In genomic region chr7:138941571-138941970, GRCm38 (mm10) we compare ENCODE assay signal across 8 mouse cellular contexts. TPM values are rescaled to one million over a fixed set of nuclear protein-coding genes. Genes with fewer than 3 reads are reported as not detected.
DNase-seq lines count a peak whose midpoint lies in the region; ATAC-seq and TF ChIP-seq lines count a peak whose summit lies in the region.

No protein-coding gene starts in this region.

- H3K9me3 ChIP-seq in kidney, postnatal 0 days (replicated peaks; ENCODE audit: low read length) = no peaks in the 10 kb centered on the region
- no peaks in the 10 kb centered on the region for H3K9me3 ChIP-seq in hindbrain, embryonic 11.5 days (ENCODE audit: control insufficient read depth, low read length)
- H3K9me3 ChIP-seq in neural tube, embryonic 12.5 days = no peaks in the 10 kb centered on the region
- no peaks in the 10 kb centered on the region for H3K9me3 ChIP-seq in liver, postnatal 0 days (ENCODE audit: low read length)

- H3K27ac ChIP-seq in kidney, postnatal 0 days = no peak overlapping the region
- no peak overlapping the region for H3K27ac ChIP-seq in hindbrain, embryonic 11.5 days (ENCODE audit: low read depth, low read length)
- no peak overlapping the region for H3K27ac ChIP-seq in neural tube, embryonic 12.5 days
- no peak overlapping the region for H3K27ac ChIP-seq in liver, postnatal 0 days (ENCODE audit: low read depth)

- H3K36me3 ChIP-seq in kidney, postnatal 0 days (ENCODE audit: insufficient read depth, low read length) = no peaks in the 10 kb centered on the region
- H3K36me3 ChIP-seq in hindbrain, embryonic 11.5 days (ENCODE audit: control insufficient read depth, insufficient read depth, low read length) = no peaks in the 10 kb centered on the region
- H3K36me3 ChIP-seq in neural tube, embryonic 12.5 days = no peaks in the 10 kb centered on the region
- H3K36me3 ChIP-seq in liver, postnatal 0 days (replicated peaks; ENCODE audit: insufficient read depth, low read length) = no peaks in the 10 kb centered on the region

- H3K4me3 ChIP-seq in kidney, postnatal 0 days (replicated peaks; ENCODE audit: low read depth, low read length) = no peak overlapping the region
- H3K4me3 ChIP-seq in hindbrain, embryonic 11.5 days (ENCODE audit: low read depth, low read length) = peak overlapping the region; percentile 38; the same call in 1 of the 2 replicates
- H3K4me3 ChIP-seq in neural tube, embryonic 12.5 days = peak overlapping the region; percentile 46
- no peak overlapping the region for H3K4me3 ChIP-seq in liver, postnatal 0 days (ENCODE audit: low read depth, low read length)

- TF ChIP-seq CTCF in kidney, postnatal 0 days (IDR thresholded peaks at IDR 0.05; ENCODE audit: low read depth) = no peak
- no peak for TF ChIP-seq CTCF in liver, postnatal 0 days (IDR thresholded peaks at IDR 0.05; ENCODE audit: low read depth)

- ATAC-seq in kidney, postnatal 0 days (replicated peaks; ENCODE audit: low FRiP score, low read depth) = no peak
- ATAC-seq in hindbrain, embryonic 11.5 days (ENCODE audit: low FRiP score) = no peak
- no peak for ATAC-seq in neural tube, embryonic 12.5 days (ENCODE audit: low FRiP score, low read depth)
- no peak for ATAC-seq in liver, postnatal 0 days

- H3K9ac ChIP-seq in kidney, postnatal 0 days (ENCODE audit: low read depth, low read length) = no peak overlapping the region
- no peak overlapping the region for H3K9ac ChIP-seq in hindbrain, embryonic 11.5 days (ENCODE audit: low read depth, low read length)
- no peak overlapping the region for H3K9ac ChIP-seq in neural tube, embryonic 12.5 days
- H3K9ac ChIP-seq in liver, postnatal 0 days (replicated peaks) = no peak overlapping the region

- H3K27me3 ChIP-seq in kidney, postnatal 0 days (ENCODE audit: insufficient read depth, low read length) = peaks cover 46% of the 10 kb centered on the region
- H3K27me3 ChIP-seq in hindbrain, embryonic 11.5 days (ENCODE audit: control insufficient read depth, insufficient read depth, low read length) = peaks cover 45% of the 10 kb centered on the region
- H3K27me3 ChIP-seq in neural tube, embryonic 12.5 days (replicated peaks) = peaks cover 59% of the 10 kb centered on the region
- peaks cover 47% of the 10 kb centered on the region for H3K27me3 ChIP-seq in liver, postnatal 0 days (ENCODE audit: insufficient read depth, low read length)

- TF ChIP-seq EP300 in liver, postnatal 0 days (IDR thresholded peaks at IDR 0.05; ENCODE audit: low read depth) = no peak

- H3K4me2 ChIP-seq in kidney, postnatal 0 days (ENCODE audit: low read length) = peak overlapping the region; percentile 71; the same call in 1 of the 2 replicates
- H3K4me2 ChIP-seq in hindbrain, embryonic 11.5 days (replicated peaks; ENCODE audit: low read depth, low read length) = no peak overlapping the region; the same call in 1 of the 2 replicates
- peak overlapping the region; percentile 87 for H3K4me2 ChIP-seq in neural tube, embryonic 12.5 days (replicated peaks)
- H3K4me2 ChIP-seq in liver, postnatal 0 days (ENCODE audit: low read depth, low read length) = no peak overlapping the region

- 34% methylated on average over 5 of the region's 5 CpGs for WGBS in kidney, postnatal 0 days
- WGBS in hindbrain, embryonic 11.5 days = 30% methylated on average over 5 of the region's 5 CpGs
- WGBS in neural tube, embryonic 12.5 days = 29% methylated on average over 5 of the region's 5 CpGs
- 38% methylated on average over 5 of the region's 5 CpGs for WGBS in liver, postnatal 0 days (ENCODE audit: insufficient replicate concordance)

- peaks cover 3% of the 10 kb centered on the region; the same call in 1 of the 2 replicates for H3K4me1 ChIP-seq in kidney, postnatal 0 days (replicated peaks; ENCODE audit: insufficient read depth, low read length)
- H3K4me1 ChIP-seq in hindbrain, embryonic 11.5 days (replicated peaks; ENCODE audit: control insufficient read depth, insufficient read depth, low read length) = peaks cover 3% of the 10 kb centered on the region; the same call in 1 of the 2 replicates
- H3K4me1 ChIP-seq in neural tube, embryonic 12.5 days = peaks cover 8% of the 10 kb centered on the region
- H3K4me1 ChIP-seq in liver, postnatal 0 days (ENCODE audit: insufficient read depth) = no peaks in the 10 kb centered on the region

- peak; percentile 67 to 79 for DNase-seq in adrenal gland, adult (ENCODE audit: inconsistent age in 2 of 2, low spot score in 1 of 2)
- no peak for DNase-seq in adrenal gland, adult 18-20 months (ENCODE audit: low spot score in 2 of 2)
- DNase-seq in kidney, postnatal 0 days (ENCODE audit: low spot score) = no peak
- no peak for DNase-seq in kidney, postnatal 4 days
- no peak for DNase-seq in hindbrain, embryonic 11.5 days (ENCODE audit: low spot score)
- DNase-seq in urinary bladder, postnatal 25 days (ENCODE audit: low spot score) = no peak
- no peak for DNase-seq in liver, postnatal 0 days

RNA-seq across cellular contexts. Expression of gene Jakmip3, which starts 1.0 kb away (rescaled TPM):
- 1 to 10 TPM; 4.4 to 5.4 TPM for total RNA-seq in adrenal gland, adult 18-20 months (2021)
- polyA plus RNA-seq in kidney, postnatal 0 days (2015; fragmentation: Nextera tagmentation; extraction: Ambion mirVana) = 0.05 TPM in 1 of 2 replicates, not detected in the other
- 1.5 and 2.1 TPM in 2 replicates for polyA plus RNA-seq in hindbrain, embryonic 11.5 days (2014; fragmentation: Nextera tagmentation; extraction: Ambion mirVana)
- polyA plus RNA-seq in neural tube, embryonic 12.5 days (2016; fragmentation: Nextera tagmentation; extraction: Ambion mirVana) = 4.1 and 5.5 TPM in 2 replicates
- polyA plus RNA-seq in liver, postnatal 0 days (2015; fragmentation: Nextera tagmentation; extraction: Ambion mirVana) = not detected in 2 replicates

RNA-seq across cellular contexts. Expression of gene Bnip3, which starts 32.3 kb away (rescaled TPM):
- 100 to 1,000 TPM; 143 to 261 TPM for total RNA-seq in adrenal gland, adult 18-20 months (2021)
- polyA plus RNA-seq in kidney, postnatal 0 days (2015; fragmentation: Nextera tagmentation; extraction: Ambion mirVana) = 125 and 129 TPM in 2 replicates
- polyA plus RNA-seq in hindbrain, embryonic 11.5 days (2014; fragmentation: Nextera tagmentation; extraction: Ambion mirVana) = 99.4 and 106 TPM in 2 replicates
- 84.2 and 85.6 TPM in 2 replicates for polyA plus RNA-seq in neural tube, embryonic 12.5 days (2016; fragmentation: Nextera tagmentation; extraction: Ambion mirVana)
- 171 and 190 TPM in 2 replicates for polyA plus RNA-seq in liver, postnatal 0 days (2015; fragmentation: Nextera tagmentation; extraction: Ambion mirVana)

Comparison
In these comparisons a context has a peak if more than half of its experiments do, and no peak if none do; other contexts are left out.
1. DNase-seq: peak in adrenal gland, adult (2 of 2); none in adrenal gland, adult 18-20 months (0 of 2), kidney, postnatal 0 days (single experiment), kidney, postnatal 4 days (0 of 2), hindbrain, embryonic 11.5 days (single experiment), urinary bladder, postnatal 25 days (single experiment) and liver, postnatal 0 days (single experiment).
2. H3K4me2 ChIP-seq: peak in kidney, postnatal 0 days (single experiment) and neural tube, embryonic 12.5 days (single experiment); none in hindbrain, embryonic 11.5 days (single experiment) and liver, postnatal 0 days (single experiment).
3. H3K4me3 ChIP-seq: peak in hindbrain, embryonic 11.5 days (single experiment) and neural tube, embryonic 12.5 days (single experiment); none in kidney, postnatal 0 days (single experiment) and liver, postnatal 0 days (single experiment).